Mouse (Mus musculus): ENCODE measurements around the gene Wasf1. TPM values are rescaled to one million over a fixed set of nuclear protein-coding genes. Genes with fewer than 3 reads are reported as not detected.

The Wasf1 gene
- 1 to 10 TPM; 4.1 to 6.9 (median 5.2) TPM for total RNA-seq (2022)

DNA sequence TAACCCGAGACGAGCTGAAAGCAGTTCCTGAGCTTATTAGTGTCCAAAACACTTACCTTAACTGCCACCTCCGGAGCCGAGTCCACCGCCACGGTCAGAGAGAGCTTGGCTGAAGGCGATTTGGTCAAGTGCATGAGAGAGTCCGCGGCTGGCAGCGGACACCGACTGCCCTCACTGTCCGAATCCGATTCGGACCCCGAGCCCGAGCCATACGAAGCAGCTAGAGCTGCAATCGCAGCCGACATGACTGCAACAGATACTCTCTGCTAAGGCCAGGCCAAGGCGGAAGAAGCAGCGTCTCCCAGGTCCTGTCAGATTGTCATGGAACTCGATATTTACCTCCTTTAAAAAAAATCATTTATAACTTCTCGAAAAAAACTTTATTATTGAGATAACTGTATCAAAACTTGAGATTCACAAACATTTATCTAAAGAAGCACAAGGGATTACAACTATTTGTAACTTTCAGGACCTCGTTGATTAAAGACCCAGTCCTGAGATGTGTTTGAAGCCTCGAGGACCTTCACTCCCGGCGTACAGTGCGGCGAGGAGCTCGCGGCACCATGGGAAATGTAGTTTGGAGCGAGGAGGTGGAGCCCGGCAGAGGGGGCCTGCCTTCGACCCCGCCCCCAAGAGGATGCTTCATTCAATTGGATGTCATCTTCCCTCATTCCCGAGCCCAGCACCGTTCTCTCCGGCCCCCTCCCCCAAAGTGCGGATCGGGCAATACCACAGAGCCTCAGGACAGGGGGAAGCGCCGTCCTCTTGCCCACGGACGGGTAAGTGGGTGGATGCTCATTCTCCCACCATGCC is at the start of gene Wasf1, which contains the start of gene Cdc40:
Gene Wasf1 (plus strand): TSS at position 645 of the 813 bp plus-strand sequence.
Gene Cdc40 (minus strand): TSS at position 481 of the 813 bp plus-strand sequence.
- peak; percentile 97 for DNase-seq

DNA sequence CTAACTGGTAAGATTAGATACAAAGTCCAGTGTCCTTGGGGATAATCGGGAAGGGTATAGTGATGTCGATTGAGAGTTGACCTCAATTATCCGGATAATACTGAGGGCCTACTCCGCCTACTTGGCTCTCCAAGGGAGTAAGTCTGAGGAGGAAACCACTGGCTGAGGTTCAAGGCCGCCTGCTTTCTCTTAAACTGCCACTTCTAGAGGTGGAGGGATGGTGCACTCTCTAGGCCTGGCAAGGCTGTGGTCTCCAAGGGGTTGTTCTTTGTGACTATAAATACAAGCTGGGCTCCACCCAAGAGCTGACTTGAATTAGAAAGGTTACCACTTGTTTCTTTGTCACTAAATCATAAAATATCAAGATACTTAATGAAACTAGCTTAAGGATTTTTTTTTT is 43.2 kb upstream of the Wasf1 start:
- DNase-seq = peak; percentile 14

DNA sequence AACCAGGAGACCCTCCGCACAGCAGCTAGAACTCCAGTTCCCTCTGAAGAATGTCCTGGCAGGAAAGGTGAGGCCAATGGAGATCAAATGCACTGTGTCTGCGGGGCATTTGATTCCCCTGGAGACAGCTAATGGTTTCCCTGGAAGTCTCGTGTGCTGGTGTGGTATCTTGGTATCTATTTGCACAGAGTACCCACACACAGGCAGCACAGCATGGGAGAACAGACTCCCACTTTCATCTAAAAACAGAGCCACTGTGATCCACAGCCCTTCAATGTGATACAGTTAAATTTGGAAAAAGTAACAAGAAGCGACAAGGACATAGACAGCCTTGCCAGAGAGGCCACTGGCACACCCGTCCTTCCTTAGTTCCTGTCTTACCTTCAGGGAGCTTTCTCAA is 39.4 kb upstream of the Wasf1 start:
- no peak for DNase-seq

DNA sequence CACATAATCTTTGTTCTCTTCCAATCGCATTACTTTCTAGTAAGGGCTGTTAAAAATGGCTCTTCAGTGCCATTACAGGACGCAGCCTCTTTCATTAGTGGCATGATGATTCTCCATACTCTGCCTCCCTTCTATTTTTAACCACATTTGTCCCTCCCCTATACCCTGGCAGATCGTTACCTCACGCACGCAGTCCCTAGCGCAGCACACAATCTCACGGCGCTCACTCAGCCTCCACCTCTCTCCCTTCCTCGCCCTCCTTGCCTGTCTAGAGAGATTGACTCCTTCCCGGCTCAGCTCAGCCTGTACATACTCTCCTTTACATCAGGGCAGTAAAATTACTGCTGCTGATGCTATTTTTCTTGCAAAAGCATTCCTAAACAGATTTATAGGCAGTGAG is 38.7 kb upstream of the Wasf1 start:
- DNase-seq = no peak

DNA sequence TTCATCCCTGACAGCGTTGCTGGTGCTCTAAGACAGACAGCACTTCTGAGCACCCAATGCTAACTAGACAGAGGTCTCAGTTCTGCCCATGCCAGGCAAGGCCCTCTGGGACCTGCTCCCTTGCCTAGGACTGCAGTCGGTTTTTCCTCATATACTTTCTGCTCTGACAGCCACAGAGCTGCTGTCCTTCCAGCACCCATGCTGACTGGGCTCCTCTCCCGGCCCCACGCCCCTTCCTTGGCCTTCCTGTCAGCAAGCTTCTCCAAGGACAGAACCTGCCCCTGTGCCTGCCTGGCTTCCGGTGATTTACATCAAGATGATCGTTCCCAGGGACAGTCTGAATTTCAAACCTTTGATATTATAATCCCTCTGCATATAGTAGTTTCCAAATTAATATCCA is 37.6 kb upstream of the Wasf1 start:
- DNase-seq = no peak

DNA sequence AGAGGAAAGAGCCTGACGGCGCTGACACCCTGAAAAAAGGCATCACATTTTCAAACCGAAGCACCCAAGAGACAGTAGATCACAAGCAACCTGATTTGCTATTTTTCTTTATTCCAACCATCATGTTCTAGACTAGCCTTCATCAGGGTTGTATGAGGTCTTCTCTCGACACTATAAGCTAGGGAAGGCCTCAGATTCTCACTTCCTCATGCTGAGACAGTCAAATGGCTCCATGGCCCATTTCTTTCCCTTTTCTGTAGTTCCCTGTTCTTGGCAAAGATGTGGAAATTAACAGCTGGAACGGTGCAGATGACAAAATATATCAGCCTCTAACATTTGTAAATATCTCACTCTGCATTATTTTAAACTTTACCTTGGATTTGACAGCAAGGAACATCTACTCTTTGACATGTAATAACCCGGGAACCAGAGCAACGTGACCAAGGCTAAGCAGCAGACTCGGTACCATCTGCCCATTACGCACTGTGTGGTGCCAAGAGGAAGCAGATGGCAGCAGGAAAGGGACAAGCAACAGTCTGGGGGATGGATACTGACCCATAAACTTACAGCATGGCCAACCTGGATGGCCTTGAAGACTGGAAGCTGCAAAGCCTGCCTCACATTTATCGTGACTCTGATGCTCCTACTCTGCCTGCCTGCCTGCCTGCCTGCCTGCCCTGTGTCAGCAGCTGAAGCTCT is 36.0 kb upstream of the Wasf1 start:
- no peak for DNase-seq

DNA sequence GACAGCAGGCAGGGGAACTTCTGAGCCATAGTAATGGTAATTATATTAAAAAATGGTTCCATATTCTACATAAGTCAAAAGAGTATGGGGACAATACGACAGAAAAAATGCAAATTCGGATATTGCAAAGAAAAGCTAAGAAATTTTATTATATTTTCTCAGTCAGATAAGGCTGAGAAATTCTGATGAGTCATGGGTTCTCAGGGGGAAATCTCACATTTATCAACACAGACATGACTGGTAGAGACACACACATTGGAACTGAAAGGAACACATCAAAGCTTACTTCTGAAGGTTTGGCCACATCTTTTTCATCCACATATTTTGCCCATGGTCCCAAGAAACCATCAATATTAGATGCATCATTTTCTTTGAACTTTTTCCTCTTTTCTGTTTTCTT is 32.6 kb upstream of the Wasf1 start:
- no peak for DNase-seq

DNA sequence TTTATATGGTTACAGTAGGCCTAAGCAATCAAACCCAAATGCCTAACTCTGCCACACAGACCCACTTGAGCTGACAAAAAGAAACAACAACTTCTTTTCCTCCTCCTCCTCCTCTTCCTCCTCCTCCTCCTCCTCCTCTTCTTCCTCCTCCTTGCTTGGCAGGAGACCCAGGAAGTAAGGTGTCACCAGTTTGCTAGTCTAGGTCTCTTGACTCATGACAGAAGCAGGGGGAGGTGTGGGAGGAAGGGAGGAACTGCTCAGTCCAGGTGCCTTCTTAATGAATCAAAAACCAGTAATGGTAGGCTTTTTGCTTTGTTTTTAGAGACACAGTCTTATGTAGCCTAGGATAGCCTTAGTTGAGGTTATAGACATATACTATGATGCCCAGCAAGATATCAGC is 32.1 kb upstream of the Wasf1 start:
- no peak for DNase-seq

DNA sequence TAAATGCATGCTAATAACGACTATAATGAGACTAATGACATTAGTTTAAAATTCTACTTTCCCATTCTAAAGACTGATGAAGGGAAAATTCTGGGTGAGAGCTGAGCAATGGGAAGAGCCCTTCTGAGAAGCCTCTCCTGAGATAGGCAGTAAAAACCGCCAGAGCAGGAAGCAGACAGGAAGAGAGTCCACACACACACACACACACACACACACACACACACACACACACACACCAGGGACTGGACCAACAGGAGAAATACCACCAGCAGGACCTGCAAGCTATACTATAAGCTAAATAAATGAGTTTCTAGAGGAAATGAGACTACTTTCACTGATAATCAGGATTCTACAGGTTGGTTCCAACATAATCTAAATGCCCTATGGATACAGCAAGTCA is 27.7 kb upstream of the Wasf1 start:
- no peak for DNase-seq

DNA sequence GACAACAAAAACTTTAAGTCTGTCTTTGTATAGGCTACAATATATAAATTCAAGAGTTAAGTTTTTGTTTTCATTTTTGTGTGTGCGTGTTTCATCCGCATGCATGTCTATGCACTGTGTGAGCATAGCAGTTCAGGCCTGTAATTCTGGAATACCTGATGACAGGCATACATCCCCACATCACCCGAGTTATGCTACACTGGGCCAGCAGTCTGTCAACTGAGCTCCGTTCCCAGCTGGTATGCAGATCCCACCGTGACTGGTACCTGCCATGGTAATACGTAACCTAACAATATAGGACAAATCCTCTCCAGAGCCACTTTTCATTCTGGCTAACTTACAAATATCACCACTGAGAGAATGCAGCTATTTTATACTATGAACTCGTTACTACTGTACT is 26.6 kb upstream of the Wasf1 start:
- no peak for DNase-seq

DNA sequence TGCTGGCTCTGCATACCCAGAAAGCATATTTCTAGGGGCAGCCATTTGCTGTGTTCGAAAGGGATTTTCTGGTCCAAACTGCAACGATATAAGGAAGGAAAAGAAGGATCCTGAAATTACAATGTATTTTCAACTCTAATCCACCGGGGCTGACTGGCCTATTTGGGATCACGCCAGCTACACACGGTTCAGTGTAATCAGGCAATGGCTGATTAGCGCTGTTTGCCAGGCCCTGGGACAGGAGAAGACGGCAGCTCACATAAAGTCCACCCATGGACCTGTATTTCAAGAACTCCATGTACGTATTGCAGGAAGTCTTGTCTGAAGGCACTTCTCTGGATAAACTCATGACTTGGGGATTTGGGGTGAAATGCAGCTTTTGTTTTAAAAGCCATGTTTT is 25.7 kb upstream of the Wasf1 start:
- no peak for DNase-seq

DNA sequence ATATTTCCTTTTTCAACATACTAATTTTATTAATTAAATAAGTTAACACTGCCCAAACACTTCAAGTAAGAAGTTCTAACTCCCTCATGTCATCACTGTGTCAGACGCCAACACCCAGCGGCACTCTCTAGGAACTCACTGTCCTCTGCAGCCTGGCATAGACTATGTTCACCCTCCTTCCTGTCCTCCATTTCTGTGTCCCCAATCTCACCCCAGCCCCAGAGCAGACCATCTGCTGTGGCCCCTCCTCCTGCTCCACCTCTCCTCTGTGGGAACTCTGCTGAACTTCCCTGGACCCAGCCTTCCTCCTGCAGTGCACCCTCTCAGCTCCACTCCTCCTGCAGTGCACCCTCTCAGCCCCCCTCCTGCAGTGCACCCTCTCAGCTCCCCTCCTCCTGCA is 15.2 kb upstream of the Wasf1 start:
- no peak for DNase-seq

DNA sequence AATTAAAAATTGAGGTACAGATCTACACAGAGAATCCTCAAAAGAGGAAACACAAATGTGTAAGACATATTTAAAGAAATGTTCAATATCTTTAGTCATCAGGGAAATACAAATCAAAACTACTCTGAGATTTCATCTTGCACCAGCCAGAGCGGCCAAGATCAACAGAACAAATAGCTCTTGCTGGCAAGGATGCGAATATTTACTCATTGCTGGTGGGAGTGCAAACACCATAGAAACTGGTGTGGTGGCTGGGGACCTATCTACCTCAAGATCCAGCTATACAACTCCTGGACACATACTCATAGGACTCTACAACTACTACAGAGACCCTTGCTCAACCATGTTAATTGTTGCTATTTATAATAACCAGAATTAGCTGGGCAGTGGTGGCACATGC is 12.0 kb upstream of the Wasf1 start:
- DNase-seq = no peak

DNA sequence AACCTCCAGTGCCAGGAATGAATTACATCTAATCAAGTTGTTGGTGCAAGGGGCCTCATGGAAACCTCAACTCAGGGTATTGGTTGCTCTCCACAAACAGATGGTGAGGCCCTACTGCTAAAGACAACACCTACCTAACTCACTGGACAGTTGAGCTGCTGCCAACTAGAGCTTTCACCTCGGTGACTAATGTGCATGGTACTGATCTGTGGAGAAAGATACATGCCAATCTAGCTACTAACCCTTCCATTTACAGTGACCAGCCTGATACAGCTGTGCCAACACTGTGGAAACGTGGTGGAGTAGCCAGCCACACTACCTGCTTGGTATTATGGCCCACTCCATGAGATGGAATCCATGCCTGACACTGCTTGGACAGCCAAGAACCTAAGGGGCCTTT is 11.2 kb upstream of the Wasf1 start:
- no peak for DNase-seq

DNA sequence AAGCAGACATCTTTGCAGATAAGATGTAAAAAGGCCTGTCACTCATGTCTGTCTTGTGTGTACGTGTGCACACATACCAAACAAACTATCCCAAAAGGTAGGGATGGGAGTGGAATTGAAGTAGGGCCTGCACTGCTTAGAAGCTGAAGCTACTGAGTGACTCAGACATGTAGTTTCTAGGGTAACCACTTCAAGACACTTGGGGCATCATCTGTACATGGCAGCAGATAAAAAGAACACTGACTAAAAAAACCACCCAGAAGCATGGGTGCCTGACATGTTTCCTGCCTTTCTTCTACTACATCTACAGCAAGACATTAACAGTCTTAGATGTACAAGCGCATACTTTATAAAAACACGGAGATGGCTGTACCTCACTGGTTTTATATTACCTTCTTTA is 5.0 kb upstream of the Wasf1 start:
- DNase-seq = no peak

DNA sequence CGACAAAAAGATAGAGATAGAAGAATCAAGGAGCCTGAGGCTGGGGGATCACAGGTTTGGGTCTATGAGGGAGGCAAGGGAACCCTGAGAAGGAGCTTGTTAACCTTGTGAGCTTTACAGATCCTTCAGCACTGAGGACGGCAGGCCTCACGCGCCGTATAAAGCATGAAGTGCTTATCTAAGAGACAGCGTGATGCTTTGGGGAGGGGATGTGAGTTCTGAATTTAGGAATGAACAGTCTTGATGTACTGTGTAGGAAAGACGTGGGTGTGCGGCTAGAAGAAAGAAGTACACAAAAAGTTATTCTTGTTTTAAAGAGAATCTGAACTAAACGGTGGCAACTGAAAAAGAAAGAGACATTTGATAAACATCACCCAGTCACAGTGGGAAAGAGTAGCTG is 3.3 kb upstream of the Wasf1 start:
- DNase-seq = no peak

DNA sequence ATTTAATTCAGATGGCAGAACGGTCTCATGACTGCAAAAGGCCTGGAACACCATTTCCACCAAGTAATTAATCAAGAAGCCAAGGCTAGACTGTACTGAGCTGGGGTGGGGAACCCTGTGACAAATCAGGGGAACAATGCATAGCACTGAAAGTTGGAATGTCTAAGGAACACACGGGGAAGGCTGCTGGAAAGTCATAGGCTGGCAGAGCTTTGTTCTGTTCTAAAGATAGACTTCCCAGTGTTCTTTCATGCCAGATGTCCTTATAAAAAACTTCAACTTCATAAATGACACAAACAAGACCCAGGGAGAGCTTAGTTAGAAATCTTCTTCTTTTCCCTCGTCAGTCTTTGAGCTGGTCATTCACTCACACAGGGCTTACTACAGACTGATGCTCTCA is 2.0 kb upstream of the Wasf1 start:
- no peak for DNase-seq

DNA sequence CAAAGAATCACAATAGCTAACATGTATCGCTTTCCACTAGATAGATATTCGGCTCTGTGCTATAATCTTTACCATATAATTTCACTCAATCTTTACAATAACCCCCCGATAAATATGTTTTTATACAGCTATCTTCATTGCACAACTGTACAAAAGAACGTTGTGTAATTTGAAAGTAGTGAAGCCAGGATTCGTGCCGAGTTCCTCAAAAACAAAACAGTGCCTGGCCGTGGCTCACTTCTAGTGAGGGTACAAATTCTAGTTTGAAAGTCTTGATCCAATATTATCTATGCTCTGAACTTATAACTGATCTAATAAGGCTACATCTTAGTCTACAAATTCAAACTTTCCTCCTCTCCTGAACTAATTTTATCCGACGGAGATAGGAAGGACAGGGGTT is 942 bp upstream of the Wasf1 start:
- DNase-seq = no peak

DNA sequence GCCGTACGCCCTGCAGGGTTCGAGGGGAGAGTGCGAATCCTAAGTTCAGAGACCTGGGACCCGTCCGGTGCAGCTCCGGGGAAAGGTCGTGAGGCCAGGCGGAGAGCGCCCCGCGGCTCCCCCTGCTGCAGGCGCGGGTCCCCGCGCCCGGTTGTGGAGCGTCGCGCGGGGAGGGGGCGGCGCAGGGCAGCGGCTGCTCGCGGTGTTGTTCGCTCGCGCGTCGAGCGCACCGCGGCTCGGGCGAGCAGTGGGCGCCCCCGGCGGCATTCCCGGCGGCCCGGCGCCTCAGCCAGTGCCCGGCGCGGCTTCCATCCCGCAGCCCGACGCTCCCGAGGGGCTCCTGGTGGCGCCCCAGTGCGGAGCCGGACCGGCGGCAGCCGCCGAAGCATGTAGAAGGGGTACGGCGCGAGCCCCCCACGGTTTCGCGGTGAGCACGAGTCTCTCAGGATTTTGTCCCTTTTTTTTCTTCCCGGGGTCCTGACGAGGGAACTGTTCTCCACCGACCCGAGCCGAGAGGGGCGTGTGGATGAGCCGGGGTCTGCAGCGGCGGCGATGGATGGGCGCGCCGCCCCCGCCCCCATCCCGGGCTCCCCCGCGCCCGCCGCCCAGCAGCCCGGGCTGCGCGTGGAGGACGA is 486 bp downstream of the Wasf1 start:
- DNase-seq = no peak

DNA sequence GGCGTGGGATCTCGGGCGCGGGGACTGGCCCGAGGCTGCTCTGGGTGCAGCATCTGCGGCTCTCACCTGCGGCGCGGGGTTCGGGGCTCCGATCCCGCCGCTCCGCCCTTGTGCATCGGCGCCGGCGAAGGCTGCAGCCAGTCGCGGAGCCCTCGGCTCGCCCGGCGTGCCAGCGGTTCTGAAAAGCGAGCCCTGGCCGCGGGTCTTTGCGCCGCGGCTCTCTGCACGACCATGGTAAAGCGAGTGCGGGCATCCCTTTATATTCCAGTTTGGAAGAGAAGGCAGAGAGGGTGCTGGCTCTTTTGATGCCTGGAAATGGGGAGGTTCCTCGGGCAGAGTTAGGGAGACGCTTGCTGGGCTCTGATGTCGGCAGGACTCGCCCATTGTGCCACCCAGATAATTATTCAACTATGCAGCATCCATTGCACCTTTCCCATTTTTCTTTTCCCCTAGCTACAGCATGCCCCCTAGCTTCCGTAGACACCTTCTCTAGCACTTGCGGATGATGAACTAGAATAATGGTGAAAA is 1.1 kb downstream of the Wasf1 start:
- peak; percentile 12 for DNase-seq

DNA sequence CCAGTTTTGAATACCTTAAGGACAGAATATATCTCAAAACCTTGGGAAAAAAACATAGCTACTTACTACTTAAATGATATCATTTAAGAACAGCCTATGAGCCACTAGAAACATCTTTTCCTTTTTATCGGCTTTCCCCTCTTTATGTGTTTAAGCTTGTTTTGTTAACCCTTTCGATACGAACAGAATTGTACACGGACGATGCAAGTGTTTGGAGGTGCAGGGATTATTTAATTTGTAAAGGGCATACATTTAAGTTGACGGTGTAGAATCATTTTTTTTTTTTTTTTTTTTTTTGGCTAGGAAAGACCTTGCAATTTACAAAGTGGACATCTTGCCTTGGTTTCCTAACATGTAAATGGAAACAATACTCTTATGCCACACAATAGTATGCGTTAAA is 2.2 kb downstream of the Wasf1 start:
- DNase-seq = no peak

DNA sequence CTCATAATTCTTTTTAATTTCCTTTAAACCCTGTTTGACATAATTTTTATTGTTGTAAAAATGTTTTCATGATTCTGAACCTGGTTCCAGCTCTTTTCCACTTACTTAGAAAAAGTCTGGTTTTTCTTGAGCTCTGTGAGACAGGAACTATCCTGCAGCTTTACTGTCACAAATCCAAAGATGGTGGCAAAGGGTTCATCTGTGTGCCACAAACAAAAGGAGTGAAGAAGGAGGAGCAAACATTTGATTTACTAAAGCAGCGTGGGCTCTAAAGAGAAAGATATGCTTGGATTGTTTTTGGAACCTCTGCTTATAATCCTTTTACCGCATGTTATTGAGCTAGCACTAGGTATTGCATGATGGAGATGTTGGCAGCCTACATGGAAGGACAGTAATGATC is 4.0 kb downstream of the Wasf1 start:
- DNase-seq = no peak

DNA sequence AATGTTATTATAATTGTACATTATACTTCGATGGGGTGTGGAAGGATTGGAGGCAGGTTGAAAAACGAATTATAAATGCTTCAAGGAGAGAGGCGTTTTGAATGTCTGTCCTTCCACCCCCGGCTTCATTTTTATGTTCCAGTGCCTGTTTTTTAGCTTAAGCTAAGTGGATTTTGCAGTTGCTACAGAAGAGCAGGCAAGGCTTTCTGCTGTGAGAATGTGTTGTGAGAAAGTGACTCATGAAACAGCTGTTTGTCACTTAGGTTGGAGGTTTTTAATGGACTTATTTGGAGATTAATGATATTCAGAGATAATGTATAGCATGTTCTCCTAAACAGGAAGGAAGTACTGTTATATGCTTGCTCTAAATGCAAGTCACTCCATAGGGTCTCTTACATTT is 5.9 kb downstream of the Wasf1 start:
- no peak for DNase-seq

DNA sequence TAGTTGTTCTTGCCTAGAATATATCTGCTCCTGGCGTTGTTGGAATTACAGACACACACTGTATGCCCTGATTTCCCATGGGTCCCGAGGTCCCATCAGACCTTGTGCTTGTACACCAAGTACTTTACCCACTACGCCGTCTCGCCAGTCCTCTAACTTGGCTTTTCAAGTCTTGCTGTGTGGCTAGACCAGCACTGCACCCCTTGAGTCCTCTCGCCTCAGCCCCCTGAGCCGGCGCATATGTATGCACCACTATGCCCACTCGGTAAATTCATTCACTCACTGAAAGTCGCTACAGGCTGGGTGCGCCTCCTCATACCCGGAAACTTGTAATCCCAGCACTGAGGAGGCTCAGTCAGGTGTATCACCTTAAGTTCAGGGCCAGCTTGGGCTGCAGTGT is 12.5 kb downstream of the Wasf1 start:
- no peak for DNase-seq

Measured in adrenal gland, adult 8-10 months (tissue).